Mouse (Mus musculus) hematopoietic stem cell, adult 5-6 weeks (primary cell): ENCODE data around the gene Gas2l1. TPM values are rescaled to one million over a fixed set of nuclear protein-coding genes. Genes with fewer than 3 reads are reported as not detected.
A peak's percentile ranks its signal among the peaks of the same experiment; 100 is the strongest.

Experiments
- ATAC-seq, 2 experiments: fragments of 125-278 bp in 1 of 2; replicated peaks in 1 of 2; 2 replicates each; pipeline ENCODE4 v1.8.0; 2016 to 2017; ENCODE audit warnings: inconsistent platforms in 2 of 2, mild to moderate bottlenecking in 2 of 2, moderate number of reproducible peaks in 2 of 2, low read depth in 1 of 2, moderate TSS enrichment in 1 of 2; ENCODE audit not compliant: low FRiP score in 2 of 2, poor library complexity in 2 of 2, severe bottlenecking in 2 of 2, insufficient read depth in 1 of 2, low TSS enrichment in 1 of 2
- total RNA-seq: library from RNA; stranded (forward); fragments of 172-1452, 232-1000 nt; gene quantifications from 2 replicates; pipeline ENCODE4 v1.2.3, GENCODE M21; 2017

Gene Gas2l1
- total RNA-seq, 1 experiment from 2014 or later: 1.2 TPM

DNA sequence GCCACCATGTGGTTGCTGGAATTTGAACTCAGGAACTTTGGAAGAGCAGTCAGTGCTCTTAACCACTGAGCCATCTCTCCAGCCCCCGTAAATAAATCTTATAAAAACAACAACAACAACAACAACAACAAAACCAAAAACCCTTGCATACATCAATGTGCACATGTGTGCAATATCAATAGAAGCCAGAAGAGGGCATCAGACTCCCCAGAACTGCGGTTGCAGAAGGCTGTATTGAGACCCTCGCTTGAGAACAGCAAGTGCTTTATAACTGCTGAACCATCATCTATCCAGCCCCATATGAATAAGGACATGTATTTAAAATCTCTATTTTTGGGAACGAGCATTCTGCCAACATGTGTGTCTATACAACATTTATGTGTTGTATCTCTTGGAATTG is 9.8 kb upstream of the Gas2l1 start:
- no peak; a peak in 1 of 4 replicates for ATAC-seq

DNA sequence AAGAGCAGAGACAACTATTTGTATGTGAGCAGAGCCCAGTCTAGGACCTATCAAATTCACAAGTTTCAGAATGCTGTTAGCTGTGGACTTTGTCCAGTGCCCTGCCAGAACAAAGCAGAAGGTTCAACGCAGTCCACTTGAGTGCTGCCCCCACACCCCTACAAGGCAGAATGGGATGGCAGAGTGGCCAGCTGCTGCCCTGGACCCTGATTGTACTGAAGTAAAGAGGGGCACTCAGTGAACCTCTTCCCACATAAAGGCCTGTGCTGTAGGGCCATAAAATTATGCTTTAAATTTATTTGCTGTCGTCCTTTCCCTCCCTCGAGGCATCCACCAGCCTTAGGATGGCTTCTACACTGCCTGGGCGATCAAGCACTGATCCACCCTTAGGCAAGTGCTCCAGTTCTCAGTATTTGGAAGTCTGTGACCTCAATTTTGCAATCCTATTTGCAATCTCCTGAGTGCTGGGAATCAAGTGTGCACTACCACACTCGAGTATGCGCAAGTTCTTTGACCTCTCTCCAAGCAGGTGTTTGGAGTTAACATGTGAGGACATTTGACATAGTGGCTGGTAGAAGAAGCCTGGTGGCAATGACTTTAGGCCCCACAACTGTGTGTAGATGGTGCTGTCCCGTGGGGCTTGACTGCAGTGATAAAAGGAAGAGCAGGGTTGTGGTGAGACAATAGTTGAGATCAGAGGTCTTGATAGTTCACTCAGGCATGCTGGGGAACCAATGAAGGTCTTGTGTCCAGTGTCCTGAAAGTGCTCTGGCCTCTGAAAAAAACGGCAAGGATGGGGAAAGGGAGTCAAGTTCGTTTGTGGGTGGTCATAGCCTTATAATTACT is 3.2 kb upstream of the Gas2l1 start:
- no peak for ATAC-seq

DNA sequence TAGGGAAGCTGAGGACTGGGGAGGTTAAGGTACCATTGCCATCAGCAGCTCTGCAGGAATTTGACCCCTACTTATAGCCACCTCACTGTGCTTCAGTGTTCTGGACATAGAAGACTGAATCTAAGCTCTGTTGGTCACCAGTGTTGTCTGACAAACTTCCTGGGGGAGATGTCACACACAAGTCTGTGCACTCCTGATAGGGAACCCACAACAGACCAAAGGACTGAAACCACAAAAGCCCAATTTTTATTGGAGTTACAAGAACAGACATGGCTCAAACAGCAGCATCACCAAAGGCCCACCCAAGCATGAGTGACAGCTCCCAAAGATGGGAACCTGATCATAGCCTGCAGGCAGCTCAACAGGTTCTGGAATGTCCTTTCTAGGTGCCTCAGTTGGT is 1.9 kb upstream of the Gas2l1 start:
- no peak for ATAC-seq

DNA sequence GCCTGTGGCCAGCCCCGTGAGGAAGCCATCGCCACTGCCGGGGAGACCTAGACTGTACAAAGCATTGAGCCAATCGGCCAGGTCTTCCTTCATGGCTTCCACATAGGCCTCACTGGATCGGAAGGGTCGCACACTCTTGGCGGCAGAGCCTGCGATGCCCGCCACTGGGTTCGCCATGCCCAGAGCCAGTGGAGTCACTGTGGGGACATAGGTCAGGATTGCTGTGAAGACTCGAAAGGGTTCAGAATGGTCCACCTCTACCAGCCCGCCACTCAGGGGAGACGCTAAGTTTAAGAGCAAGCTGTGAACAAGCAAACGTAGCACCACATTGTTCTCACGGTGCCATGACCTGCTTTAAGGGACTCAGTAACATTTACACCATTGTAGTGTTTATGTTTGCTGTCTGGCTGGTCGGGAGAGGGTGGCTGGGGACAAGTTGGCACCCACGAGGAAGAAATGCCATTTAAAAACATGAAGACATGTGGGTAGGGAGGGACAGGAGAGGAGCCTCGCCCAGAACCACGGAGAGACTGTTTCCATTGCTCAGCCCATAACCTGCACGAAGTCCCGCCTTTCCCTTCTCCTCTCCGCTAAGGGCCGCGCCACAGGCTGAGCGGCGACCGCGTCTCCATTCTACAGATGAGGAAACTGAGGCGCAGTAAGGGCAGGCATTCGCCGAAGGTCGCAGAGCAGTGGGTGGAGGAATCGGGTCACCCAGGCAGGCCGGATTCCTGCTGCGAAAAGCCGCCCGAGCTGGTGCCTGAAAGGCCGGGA is 658 bp downstream of the Gas2l1 start:
- ATAC-seq: no peak

DNA sequence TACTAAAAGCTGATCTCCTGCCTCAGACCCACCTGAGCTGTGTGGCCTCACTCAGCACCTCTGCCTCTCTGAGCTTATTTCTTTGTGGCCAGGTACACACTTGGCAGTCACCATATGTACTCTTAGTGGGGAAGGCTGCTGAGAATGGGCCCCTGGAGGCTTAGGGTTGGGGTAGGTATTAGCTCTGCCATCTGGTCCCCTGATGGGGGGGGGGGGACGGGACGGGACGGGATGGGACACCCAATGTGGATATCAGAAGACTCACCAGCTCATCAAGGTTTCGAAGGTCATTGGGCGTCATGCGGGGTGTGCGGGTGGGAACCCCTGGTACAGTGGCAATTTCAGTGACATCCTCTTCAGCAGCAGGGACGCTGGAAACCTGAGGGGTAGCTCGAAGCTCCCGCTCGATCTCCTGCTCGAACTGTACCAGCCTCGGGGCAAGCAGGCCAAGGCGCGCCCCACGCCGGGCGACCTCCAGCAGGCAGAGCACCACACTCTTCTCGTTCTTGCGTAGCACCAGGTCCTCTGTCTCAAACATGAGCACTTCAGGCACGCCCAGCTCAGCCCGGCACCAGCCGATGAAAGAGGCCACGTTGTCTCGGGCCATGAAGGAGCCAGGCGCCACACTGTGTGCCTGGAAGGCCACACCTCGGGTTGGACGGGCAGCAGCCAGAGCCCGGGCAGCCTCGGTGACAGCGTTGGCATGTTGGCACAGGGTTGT is 1.4 kb downstream of the Gas2l1 start:
- 0 out of 4 replicates have a peak, but pooled peaks of 1 of the 2 experiments have one; percentile 5 for ATAC-seq

DNA sequence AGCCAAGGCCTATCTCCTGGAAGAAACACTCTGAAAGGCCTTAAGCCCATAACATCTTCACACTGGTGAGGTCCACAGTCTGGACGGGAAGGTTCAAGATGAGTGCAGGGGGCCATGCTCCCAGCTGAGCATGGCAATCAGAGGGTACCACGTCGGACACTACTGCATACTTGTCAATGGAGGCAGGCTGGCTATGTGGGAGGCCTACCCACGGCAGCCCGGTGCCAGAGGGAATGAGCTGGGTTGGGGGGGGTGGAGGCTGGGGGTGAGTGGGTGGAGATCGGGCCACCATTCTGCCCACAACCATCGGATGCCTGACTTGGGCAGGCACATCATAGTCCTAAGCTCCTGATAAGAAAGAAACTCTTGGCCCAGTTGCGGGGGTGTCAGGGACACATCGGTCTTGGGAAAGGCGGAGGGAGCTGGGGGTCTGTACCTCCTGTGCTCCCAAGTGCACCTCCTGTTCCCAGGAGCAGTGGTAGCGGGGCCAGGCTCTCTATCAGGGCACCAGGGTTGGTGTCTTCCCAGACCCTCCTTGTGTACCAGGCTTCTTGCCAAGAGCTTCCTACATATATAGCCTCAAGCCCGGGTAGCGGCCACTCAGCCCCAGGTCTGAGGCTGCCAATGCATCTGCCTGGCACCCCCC is 2.1 kb downstream of the Gas2l1 start:
- ATAC-seq: no peak

DNA sequence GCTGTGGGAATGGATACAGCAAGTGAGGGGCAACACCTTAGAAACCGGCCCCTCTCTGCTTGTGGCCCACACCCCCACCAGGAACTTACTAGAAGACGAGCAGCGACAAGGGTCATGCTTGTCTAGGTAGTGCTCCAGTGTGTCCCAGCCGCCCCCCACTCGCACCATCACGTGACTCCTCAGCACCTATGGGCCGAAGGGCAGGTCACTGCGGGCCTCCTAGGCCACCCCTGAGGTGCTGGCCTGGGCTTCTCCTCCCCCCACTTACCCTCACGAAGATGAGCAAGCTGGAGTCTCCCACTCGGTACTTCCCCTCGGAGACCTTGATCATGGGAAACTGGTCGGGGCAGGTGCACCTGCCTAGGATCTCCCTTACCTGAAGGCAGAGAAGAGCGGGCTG is 2.8 kb downstream of the Gas2l1 start:
- no peak for ATAC-seq

DNA sequence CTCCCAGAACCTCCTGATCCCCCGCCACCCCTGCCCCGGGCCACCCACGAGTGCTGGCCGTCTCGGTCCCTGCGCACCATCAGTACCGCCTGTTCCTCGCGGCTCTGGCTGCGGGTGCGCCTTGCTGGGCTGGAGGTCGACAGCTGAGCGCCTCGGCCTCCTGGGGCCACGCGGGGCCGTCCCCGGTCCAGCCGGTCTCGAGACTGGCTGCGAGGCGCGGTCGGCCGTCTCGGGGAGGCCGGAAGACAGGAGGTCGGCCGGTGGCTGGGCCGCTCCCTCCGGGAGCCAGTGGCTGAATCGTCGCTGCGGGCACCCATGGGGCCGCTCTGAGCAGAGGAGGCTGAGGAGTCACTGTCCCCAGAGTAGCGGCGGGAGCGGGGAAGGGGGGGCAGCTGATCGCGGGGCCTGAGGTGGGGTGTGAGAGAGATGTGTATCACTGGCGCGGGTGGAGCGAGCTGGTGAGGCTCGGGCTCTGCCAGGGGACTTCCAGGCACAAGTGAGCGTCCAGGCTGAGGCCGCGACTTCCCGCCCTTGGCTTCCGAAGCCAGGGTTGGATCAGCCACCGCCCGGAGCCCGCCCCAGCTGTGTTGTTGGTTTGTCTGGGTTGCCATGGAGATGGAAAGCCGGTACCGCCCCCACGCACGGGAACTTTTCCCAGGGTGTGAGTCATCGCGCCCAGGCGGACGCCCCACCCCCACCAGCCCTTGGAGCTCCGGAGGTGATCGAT is 3.6 kb downstream of the Gas2l1 start:
- peak; percentile 6 to 26; a peak in 2 of 4 replicates for ATAC-seq

DNA sequence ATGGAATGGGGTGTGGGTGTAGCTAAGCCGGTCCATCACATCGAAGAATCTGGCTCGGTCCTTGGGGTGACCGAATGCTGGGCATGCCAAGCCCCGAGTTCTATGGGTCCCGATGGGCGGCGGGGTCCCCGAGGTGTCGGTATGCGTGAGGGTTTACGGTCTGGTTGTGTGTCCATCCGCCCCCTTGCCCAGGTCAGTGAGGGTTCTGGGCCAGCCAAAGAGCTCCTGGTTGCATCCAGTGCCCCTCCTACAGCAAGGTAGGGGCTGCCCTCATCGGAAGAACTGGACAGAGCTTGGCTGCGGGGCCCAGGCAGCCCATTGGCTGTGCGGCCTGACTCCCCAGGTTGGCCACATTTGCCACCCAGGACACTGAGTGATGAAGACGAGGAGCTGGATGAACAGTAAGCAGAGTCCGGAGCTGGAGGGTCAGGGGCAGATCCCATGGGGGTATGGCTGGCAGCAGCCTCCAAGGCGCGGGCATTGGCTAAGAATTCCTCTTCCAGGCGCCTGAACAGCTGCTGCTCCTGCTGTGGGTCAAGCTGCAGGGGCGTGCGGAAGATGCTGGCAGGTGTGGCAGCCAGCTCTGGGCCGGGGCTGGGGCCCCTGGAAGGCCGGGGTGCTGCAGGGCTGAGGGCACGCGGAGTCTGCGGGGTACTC is 4.2 kb downstream of the Gas2l1 start:
- ATAC-seq: no peak

DNA sequence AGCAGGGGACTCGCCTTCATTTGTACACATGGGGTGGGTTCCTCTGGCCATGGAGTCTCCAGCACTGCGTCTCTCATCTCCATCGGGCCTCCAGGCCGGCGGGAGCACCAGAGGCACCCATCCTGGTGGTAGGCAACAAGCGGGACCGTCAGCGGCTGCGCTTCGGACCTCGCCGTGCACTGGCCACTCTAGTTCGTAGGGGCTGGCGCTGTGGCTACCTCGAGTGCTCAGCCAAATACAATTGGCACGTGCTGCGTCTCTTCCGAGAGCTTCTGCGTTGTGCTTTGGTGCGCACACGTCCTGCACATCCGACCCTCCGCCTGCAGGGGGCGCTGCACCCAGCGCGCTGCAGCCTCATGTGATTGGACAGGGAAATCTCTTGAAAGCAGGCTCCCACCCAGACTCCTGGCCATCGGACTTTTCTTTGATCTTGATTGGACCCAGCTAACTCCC is 5.4 kb downstream of the Gas2l1 start:
- ATAC-seq: no peak

DNA sequence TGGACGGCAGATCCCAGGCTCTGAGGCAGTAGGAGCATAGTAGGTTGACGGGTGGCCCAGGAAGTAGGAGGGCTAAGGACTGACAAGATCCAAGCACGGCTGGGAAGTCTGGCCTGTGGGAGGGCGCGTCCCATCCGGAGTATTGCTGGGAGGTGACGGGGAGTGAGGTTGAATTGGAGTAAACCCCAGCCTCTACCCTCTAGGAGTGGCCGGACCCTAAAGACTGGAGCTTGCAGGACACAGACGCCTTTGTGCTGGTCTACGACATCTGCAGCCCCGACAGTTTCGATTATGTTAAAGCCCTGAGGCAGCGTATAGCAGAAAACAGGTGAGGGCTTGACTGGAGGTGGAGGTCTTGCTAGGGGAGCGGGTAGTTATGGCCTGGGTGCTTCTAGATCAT is 5.9 kb downstream of the Gas2l1 start:
- no peak for ATAC-seq

DNA sequence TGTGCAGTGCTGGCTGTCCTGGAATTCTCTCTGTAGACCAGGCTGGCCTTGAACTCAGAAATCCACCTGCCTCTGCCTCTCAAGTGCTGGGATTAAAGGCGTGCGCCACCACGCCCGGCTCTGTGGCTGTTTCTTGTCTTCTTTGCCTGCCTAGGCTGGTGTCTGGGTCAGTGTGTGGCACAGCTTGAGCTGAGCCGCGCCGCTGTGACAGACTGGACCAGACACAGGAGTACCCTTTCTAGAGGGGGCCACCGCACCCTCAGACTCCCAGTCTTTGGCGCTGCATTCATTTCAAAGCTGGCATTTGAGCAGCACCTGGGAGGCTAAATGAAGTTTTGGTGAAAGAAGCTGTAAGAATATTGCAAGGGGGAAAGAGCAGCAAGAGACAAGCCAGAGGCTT is 6.3 kb downstream of the Gas2l1 start:
- ATAC-seq: no peak

DNA sequence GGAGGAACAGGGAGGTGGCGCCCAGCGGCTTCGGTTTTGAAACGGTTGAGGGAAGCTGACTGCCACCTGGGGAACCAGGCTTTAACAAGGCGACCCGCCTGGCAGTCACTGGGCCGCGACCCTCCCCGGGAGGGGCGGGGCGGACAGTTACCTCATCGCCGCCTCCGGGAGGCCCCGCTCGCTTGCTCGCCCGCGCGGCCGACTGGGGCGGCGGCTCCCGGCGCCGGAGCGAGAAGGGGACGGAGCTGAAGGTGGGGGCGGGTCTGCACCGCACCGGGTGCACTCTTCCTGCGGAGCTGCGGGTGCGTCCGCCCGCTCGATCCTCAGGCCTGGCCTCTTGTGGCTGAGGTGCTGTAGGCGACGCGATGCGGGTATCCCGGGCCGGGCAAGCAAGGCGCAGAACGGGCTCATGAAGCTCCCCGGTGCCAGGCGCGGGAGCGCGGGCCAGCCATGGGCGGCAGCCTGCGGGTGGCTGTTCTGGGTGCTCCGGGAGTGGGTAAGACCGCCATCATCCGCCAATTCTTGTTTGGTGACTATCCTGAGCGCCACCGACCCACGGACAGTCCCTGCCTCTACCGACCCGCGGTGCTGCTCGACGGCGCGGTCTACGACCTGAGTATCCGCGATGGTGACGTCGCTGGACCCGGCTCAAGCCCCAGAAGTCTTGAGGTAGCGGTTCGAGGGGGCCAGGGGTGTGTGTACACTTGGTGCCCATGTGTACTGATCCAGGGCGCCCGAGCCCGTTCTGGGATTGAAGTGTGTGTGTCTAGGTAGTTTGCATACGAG is 7.1 kb downstream of the Gas2l1 start, which contains the start of gene Rasl10a:
Gene Rasl10a (plus strand): TSS at position 273 of the 786 bp plus-strand sequence.
- peak; percentile 5 to 8; a peak in 1 of 4 replicates for ATAC-seq

DNA sequence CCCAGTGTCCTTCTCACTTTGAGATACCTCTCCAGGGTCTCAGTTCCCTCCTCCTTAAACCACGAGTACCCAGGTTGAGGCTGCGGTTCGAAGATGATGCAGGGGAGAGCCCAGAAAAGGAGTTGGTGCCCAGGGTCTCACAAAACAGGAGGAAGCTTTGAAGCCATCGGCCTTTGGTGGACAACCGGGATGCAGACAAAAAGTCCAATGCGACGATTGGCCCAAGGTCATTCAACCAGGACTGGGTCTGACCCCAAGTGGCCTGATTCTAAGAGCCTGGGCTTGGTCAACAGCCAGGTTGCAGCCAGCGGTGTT is 7.6 kb downstream of the Gas2l1 start:
- ATAC-seq: no peak

DNA sequence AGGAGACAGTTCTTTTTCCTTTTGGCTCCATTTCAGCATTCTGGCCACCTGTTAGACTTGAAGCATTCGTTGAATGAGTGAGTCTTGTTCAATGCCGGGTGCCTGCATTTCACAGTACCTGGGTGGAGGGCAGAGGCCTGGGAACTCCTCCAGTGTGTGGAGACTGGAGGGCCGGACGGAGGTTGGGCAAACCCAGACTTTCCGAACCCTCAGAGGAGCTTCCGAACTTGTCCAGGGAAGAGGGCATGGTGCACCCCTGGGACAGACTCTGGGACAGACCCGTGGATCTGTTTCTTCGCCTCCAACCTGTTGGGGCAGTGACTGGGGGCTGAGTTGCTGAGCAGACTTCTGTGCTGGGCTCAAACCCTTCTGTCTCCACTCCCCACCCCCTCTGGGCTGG is 8.1 kb downstream of the Gas2l1 start:
- ATAC-seq: no peak
